Mouse (Mus musculus): ENCODE results near the gene Traf6. TPM values are rescaled to one million over a fixed set of nuclear protein-coding genes. Genes with fewer than 3 reads are reported as not detected.

The Traf6 gene
- polyA plus RNA-seq, 1 experiment from 2014 or later = 3.9 TPM

DNA sequence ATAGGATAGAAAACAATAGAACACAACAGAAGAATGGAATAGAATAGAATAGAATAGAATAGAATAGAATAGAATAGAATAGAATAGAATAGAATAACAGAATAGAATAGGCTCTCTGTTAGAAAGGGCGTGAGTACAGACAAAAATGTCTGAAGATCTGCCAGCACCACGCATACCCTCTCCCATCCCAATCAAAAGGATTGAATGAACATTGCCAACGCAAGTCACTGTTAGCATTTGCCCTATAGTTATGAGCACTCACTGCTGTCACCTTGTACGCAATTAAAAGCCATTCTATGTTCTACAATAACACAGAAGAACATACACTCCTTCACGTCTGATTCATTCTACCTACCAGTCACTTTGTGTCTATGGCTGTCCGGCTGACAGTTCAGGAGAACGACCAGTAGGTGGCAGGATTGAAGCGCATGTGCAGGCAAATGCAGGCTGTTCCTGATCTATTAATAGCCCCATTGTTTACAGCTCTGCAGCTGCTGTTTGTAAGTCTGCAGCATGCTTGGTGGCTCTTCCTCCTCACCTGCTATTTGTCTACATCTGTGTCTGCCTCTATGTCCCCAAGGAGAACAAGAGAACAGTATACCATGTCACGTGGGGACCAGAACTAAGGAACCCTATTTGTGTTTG, 13.0 kb upstream of the Traf6 start:
- no peak overlapping the region for H3K4me2 ChIP-seq
- H3K9ac ChIP-seq = no peak overlapping the region
- peaks cover 3% of the 10 kb centered on the region for H3K4me1 ChIP-seq (replicated peaks)
- no peaks in the 10 kb centered on the region for H3K27me3 ChIP-seq
- no peak overlapping the region for H3K4me3 ChIP-seq
- no peaks in the 10 kb centered on the region for H3K36me3 ChIP-seq
- WGBS = 17% methylated on average over 9 of the region's 9 CpGs
- no peaks in the 10 kb centered on the region for H3K9me3 ChIP-seq (replicated peaks)
- ATAC-seq (replicated peaks; ENCODE audit: insufficient number of reproducible peaks, insufficient read depth, low FRiP score, low read depth) = 0 out of 2 replicates have a peak, but pooled peaks have one; percentile 35
- no peak overlapping the region for H3K27ac ChIP-seq

DNA sequence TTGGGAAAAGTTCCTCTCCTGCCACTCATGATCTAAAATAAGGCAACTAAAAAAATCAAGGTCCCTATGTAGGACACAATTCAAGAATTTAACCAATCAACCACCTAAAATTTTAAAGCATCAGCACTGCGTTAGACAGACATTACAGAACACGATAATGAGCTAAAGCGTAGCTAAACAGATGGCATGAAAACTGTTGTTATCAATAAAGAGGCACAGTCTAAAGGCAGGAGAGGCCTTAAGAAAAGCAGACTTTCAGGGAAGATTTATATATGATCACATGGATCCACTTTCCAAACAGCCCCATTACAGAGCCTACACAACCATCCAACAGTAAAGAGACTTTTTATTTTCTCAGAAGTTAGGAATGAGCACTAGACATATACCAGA, 12.5 kb upstream of the Traf6 start:
- Histone ChIP-seq H3K9me3 (replicated peaks) (no peaks in the 10 kb centered on the region), H3K27me3 (no peaks in the 10 kb centered on the region), H3K9ac (no peak overlapping the region), H3K4me2 (no peak overlapping the region), H3K27ac (no peak overlapping the region), H3K36me3 (no peaks in the 10 kb centered on the region), H3K4me3 (no peak overlapping the region), H3K4me1 (replicated peaks) (peaks cover 3% of the 10 kb centered on the region)
- 86% methylated on average over 3 of the region's 3 CpGs for WGBS
- no peak for ATAC-seq (replicated peaks; ENCODE audit: insufficient number of reproducible peaks, insufficient read depth, low FRiP score, low read depth)

DNA sequence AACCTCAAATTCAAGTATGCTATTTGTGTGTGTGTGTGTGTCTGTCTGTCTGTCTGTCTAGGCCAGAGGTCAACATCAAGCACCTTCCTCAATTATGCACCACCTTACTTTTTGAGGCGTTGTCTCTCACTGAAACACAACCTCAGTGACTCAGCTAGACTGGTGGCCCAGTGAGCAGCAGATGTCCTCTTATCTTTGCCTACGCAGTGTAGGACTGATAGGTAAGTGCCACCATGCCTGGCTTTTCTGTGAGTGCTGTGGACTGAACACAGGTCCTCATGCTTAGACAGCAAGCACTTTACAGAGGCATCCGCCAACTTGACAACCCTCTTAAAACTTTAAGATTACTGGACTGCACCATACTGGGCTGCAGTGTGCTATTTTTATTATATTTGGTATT, 9.5 kb upstream of the Traf6 start:
- Histone ChIP-seq H3K4me3 (no peak overlapping the region), H3K36me3 (no peaks in the 10 kb centered on the region), H3K9me3 (replicated peaks) (no peaks in the 10 kb centered on the region), H3K27ac (no peak overlapping the region), H3K27me3 (no peaks in the 10 kb centered on the region), H3K4me1 (replicated peaks) (peaks cover 3% of the 10 kb centered on the region), H3K9ac (no peak overlapping the region), H3K4me2 (no peak overlapping the region)
- ATAC-seq (replicated peaks; ENCODE audit: insufficient number of reproducible peaks, insufficient read depth, low FRiP score, low read depth) = no peak
- WGBS = 65% methylated on average over 3 of the region's 3 CpGs

- H3K27me3 ChIP-seq = peaks cover 4% of the 10 kb centered on the region; the same call in 1 of the 2 replicates
- H3K4me3 ChIP-seq = no peak overlapping the region
- H3K9me3 ChIP-seq (replicated peaks) = no peaks in the 10 kb centered on the region
- 0 out of 2 replicates have a peak, but pooled peaks cover 2% of the 10 kb centered on the region for H3K4me1 ChIP-seq (replicated peaks)
- no peak overlapping the region for H3K4me2 ChIP-seq
- 62% methylated on average over 3 of the region's 3 CpGs for WGBS
- H3K27ac ChIP-seq = no peak overlapping the region
- H3K36me3 ChIP-seq = no peaks in the 10 kb centered on the region
- ATAC-seq (replicated peaks; ENCODE audit: insufficient number of reproducible peaks, insufficient read depth, low FRiP score, low read depth) = no peak
- H3K9ac ChIP-seq = no peak overlapping the region
These were observed 4.7 kb upstream of the Traf6 start for GRCm38 (mm10) chr2:101673547-101673946.

DNA sequence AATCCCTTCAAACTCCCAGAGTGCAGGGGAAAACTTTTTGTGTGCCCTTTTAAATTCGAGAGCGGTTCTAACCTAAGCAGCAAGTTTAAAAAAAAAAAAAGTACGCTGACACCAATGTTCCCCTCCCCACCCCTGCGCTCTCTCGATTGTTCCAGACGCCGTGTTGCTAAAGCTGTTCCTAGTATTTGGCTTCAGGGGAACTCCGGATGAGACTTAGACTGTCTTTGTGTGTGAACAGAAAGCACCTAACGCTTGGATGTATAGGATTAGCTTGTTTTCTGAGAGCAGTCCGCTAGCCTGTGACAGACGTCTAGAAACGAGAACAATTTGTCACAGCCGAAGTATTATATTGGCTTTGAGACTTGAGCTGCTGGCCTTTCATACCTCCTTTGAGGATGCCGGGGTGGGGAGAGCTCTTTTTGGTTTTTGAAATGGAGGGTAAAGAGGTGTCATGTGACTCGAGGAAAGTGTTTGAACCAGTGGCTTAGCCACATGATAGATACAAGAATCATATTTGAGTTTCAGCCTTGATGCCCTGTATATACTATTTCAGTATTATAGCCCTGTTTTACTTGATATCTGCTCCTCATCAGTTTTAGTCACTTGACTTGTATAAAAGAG, 1.0 kb downstream of the Traf6 start:
- H3K4me2 ChIP-seq = peak overlapping the region; percentile 82
- ATAC-seq (replicated peaks; ENCODE audit: insufficient number of reproducible peaks, insufficient read depth, low FRiP score, low read depth) = no peak
- no peak overlapping the region for H3K27ac ChIP-seq
- peak overlapping the region; percentile 99 for H3K4me3 ChIP-seq
- no peaks in the 10 kb centered on the region for H3K36me3 ChIP-seq
- peaks cover 4% of the 10 kb centered on the region; the same call in 1 of the 2 replicates for H3K27me3 ChIP-seq
- no peaks in the 10 kb centered on the region for H3K9me3 ChIP-seq (replicated peaks)
- H3K9ac ChIP-seq = peak overlapping the region; percentile 90
- H3K4me1 ChIP-seq (replicated peaks) = peaks cover 10% of the 10 kb centered on the region
- 4% methylated on average over 15 of the region's 15 CpGs for WGBS

DNA sequence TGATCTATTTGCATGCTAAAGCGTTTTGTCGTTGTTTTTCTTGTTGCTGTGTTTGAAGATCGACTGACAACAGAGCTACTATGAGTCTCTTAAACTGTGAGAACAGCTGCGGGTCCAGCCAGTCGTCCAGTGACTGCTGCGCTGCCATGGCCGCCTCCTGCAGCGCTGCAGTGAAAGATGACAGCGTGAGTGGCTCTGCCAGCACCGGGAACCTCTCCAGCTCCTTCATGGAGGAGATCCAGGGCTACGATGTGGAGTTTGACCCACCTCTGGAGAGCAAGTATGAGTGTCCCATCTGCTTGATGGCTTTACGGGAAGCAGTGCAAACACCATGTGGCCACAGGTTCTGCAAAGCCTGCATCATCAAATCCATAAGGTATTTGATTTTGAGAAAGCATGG, 6.2 kb downstream of the Traf6 start:
- Histone ChIP-seq H3K4me1 (replicated peaks) (peaks cover 2% of the 10 kb centered on the region), H3K36me3 (peaks cover 33% of the 10 kb centered on the region; the same call in 1 of the 2 replicates), H3K9me3 (replicated peaks) (no peaks in the 10 kb centered on the region), H3K27me3 (no peaks in the 10 kb centered on the region), H3K4me2 (no peak overlapping the region), H3K27ac (no peak overlapping the region), H3K4me3 (no peak overlapping the region), H3K9ac (no peak overlapping the region)
- no peak for ATAC-seq (replicated peaks; ENCODE audit: insufficient number of reproducible peaks, insufficient read depth, low FRiP score, low read depth)
- WGBS = 86% methylated on average over 12 of the region's 12 CpGs

DNA sequence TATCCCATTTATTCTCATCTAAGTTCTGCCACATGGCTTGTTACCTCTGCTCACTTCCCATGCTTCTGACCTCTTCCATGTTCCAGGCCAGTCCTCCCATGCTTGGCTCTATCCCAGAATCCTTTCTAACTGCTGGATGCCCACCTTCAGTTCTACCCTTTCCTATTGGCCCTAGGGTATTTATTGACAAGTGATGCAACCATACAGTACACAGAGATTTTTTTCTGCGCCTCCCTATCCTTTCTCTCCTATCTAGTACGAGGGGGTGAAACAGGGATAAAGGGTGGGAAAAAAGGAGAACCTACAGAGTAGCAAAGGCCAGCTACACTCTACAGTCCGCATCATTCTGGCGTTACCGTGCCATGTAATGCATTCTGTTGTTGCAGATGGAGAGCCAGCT, 9.8 kb downstream of the Traf6 start:
- no peaks in the 10 kb centered on the region; the same call in 1 of the 2 replicates for H3K4me1 ChIP-seq (replicated peaks)
- no peaks in the 10 kb centered on the region for H3K27me3 ChIP-seq
- H3K4me2 ChIP-seq = no peak overlapping the region
- H3K9ac ChIP-seq = no peak overlapping the region
- ATAC-seq (replicated peaks; ENCODE audit: insufficient number of reproducible peaks, insufficient read depth, low FRiP score, low read depth) = no peak
- no peak overlapping the region for H3K27ac ChIP-seq
- no peaks in the 10 kb centered on the region for H3K9me3 ChIP-seq (replicated peaks)
- H3K36me3 ChIP-seq = peaks cover 53% of the 10 kb centered on the region
- no peak overlapping the region for H3K4me3 ChIP-seq
- WGBS = 91% methylated on average over 5 of the region's 5 CpGs

DNA sequence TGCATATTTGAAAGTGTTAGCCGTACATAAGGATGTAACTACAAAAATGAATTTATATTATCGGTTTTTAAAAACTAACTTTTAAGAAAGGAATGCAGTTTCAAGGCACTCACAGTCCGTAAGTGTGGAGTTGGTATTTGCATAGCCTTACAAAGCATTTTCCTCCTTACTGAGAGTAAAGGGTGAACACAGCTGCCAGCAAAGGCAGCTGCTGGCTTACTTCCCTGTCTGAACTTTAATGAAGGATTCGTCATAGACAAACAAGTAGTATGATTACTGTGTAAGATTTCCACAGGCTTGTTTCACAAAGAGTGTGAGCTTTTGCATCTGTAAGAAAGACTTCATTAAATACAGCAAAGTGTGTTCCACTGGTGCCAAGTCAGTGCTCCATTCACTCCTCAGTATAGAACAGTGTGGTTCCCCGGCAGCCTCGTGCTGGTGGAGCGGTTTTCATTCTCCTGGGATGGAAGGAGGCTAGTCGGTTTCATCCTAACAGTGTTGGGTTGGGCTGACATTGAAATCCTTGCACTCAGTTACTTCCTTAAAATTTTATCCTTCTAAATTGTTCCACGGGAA, 12.1 kb downstream of the Traf6 start:
- Histone ChIP-seq H3K4me3 (no peak overlapping the region), H3K27ac (no peak overlapping the region), H3K9ac (no peak overlapping the region), H3K9me3 (replicated peaks) (no peaks in the 10 kb centered on the region), H3K4me1 (replicated peaks) (no peaks in the 10 kb centered on the region; the same call in 1 of the 2 replicates), H3K27me3 (no peaks in the 10 kb centered on the region), H3K4me2 (no peak overlapping the region), H3K36me3 (peaks cover 50% of the 10 kb centered on the region)
- 91% methylated on average over 9 of the region's 9 CpGs for WGBS
- no peak for ATAC-seq (replicated peaks; ENCODE audit: insufficient number of reproducible peaks, insufficient read depth, low FRiP score, low read depth)

DNA sequence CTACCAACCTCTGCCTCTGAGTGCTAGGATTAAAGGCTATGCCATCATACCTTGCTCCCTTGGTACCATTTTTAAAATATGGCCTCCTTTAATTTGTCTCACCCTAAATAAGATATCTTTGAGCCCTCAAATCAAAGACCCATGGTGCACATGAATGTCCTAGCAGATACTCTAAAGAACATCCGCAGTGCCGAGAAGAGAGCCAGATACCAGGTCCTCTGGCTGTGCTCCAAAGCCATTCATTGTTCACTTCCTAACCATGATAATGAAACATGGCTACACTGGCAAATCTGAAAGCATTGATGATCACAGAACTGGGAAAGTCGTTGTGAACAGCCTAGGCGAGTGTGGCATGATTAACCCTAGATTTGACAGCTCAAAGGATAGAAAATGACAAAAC, 14.8 kb downstream of the Traf6 start:
- Histone ChIP-seq H3K4me3 (no peak overlapping the region), H3K36me3 (peaks cover 42% of the 10 kb centered on the region), H3K4me1 (replicated peaks) (no peaks in the 10 kb centered on the region; the same call in 1 of the 2 replicates), H3K27ac (no peak overlapping the region), H3K9me3 (replicated peaks) (no peaks in the 10 kb centered on the region), H3K4me2 (no peak overlapping the region), H3K9ac (no peak overlapping the region), H3K27me3 (no peaks in the 10 kb centered on the region)
- ATAC-seq (replicated peaks; ENCODE audit: insufficient number of reproducible peaks, insufficient read depth, low FRiP score, low read depth) = no peak
- WGBS = 46% methylated on average over 4 of the region's 4 CpGs

- 59% methylated on average over 5 of the region's 5 CpGs for WGBS
- no peak overlapping the region for H3K27ac ChIP-seq
- H3K36me3 ChIP-seq = peaks cover 46% of the 10 kb centered on the region
- ATAC-seq (replicated peaks; ENCODE audit: insufficient number of reproducible peaks, insufficient read depth, low FRiP score, low read depth) = no peak
- H3K9me3 ChIP-seq (replicated peaks) = no peaks in the 10 kb centered on the region
- no peaks in the 10 kb centered on the region; the same call in 1 of the 2 replicates for H3K4me1 ChIP-seq (replicated peaks)
- no peak overlapping the region for H3K4me3 ChIP-seq
- no peak overlapping the region for H3K9ac ChIP-seq
- H3K27me3 ChIP-seq = no peaks in the 10 kb centered on the region
- no peak overlapping the region for H3K4me2 ChIP-seq
These were observed 15.5 kb downstream of the Traf6 start for GRCm38 (mm10) chr2:101693577-101694215.

GRCm38 (mm10) chr2:101695584-101695983, 17.4 kb downstream of the Traf6 start:
- H3K9ac ChIP-seq = no peak overlapping the region
- ATAC-seq (replicated peaks; ENCODE audit: insufficient number of reproducible peaks, insufficient read depth, low FRiP score, low read depth) = no peak
- H3K27ac ChIP-seq = no peak overlapping the region
- H3K36me3 ChIP-seq = peaks cover 36% of the 10 kb centered on the region
- 89% methylated on average over 7 of the region's 7 CpGs for WGBS
- no peak overlapping the region for H3K4me2 ChIP-seq
- H3K4me1 ChIP-seq (replicated peaks) = peaks cover 2% of the 10 kb centered on the region; the same call in 1 of the 2 replicates
- no peak overlapping the region for H3K4me3 ChIP-seq
- H3K9me3 ChIP-seq (replicated peaks) = no peaks in the 10 kb centered on the region
- no peaks in the 10 kb centered on the region for H3K27me3 ChIP-seq
